Mouse (Mus musculus): ENCODE measurements at regions not wholly inside any gene's neighbourhood (a gene's known extent, or its start where the extent isn't known, plus 50 kb on each side); places are given as distances from the start of the nearest gene placed in this dataset.

DNA sequence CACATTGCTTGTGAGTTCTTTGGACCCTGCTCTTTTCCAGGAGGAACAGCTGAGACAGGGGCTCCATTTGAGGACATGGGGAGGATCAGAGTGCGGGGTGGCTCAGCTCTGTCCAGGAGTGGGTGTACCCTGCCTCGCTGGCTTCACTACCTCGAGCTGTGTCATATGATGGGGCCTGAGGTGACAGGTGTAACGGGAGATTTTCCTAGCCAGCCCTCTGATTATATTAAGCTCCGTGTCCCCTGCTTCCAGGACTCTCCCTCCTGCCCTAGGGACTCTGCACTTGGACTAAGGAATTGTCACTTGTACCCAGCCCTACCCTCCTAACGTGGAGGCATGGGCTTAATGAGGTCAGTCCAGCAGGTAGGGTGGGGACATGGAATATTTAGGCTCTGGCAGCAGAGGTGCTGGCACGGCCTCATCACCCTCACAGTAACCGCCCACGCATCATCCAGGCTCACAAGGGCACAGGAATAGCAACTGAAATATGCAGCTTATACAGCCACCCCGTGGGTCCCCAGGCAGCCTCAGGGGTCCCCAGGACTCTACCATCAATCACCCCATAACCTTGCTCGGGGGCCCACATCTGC, 78.1 kb upstream of the 1600014C23Rik start:
- no peak for TF ChIP-seq CTCF (IDR thresholded peaks at IDR 0.05; ENCODE audit: extremely low read depth, insufficient read depth, low read length)
- TF ChIP-seq POLR2A (IDR thresholded peaks at IDR 0.05; ENCODE audit: extremely low read depth, insufficient read depth, low read length): no peak
